Mouse (Mus musculus) forebrain, embryonic 12.5 days (tissue): ENCODE measurements around the gene Olfr157. TPM values are rescaled to one million over a fixed set of nuclear protein-coding genes. Genes with fewer than 3 reads are reported as not detected.

Source experiments
- ATAC-seq: fragments of 200-750 bp; cut with Nextera tagmentation; 2 replicates; pipeline ENCODE4 v1.8.0; 2017; ENCODE audit warnings: moderate TSS enrichment; ENCODE audit not compliant: low FRiP score
- H3K27ac ChIP-seq: fragments of 300-500 bp; sonication (generic); 2 replicates; pipeline ENCODE4 v1.5.1; 2016; ENCODE audit warnings: mild to moderate bottlenecking
- H3K27me3 ChIP-seq: fragments of 300-500 bp; sonication (generic); 2 replicates; pipeline ENCODE4 v1.6.1; 2016; ENCODE audit warnings: mild to moderate bottlenecking
- H3K36me3 ChIP-seq: fragments of 300-500 bp; sonication (generic); replicated peaks from 2 replicates; pipeline ENCODE4 v1.6.1; 2016; ENCODE audit warnings: mild to moderate bottlenecking
- H3K4me1 ChIP-seq: fragments of 300-500 bp; sonication (generic); 2 replicates; pipeline ENCODE4 v1.6.1; 2016
- H3K4me2 ChIP-seq: fragments of 300-500 bp; sonication (generic); 2 replicates; pipeline ENCODE4 v1.6.1; 2016; ENCODE audit warnings: mild to moderate bottlenecking, moderate library complexity
- H3K4me3 ChIP-seq: fragments of 300-500 bp; sonication (generic); replicated peaks from 2 replicates; pipeline ENCODE4 v1.5.1; 2016; ENCODE audit warnings: mild to moderate bottlenecking
- H3K9ac ChIP-seq: fragments of 300-500 bp; sonication (generic); 2 replicates; pipeline ENCODE4 v1.6.1; 2016; ENCODE audit warnings: mild to moderate bottlenecking
- H3K9me3 ChIP-seq: fragments of 300-500 bp; sonication (generic); 2 replicates; pipeline ENCODE4 v1.6.1; 2016
- WGBS: fragments of 180-500 bp; shearing (Covaris S2); methylation state at CpG from one replicate; pipeline ENCODE4 v1.1.7; 2016; 5-methylcytosine and 5-hydroxymethylcytosine counted together
- polyA plus RNA-seq: library from polyadenylated mRNA; unstranded; fragments of >200 nt; fragmentation: Nextera tagmentation; extraction: Ambion mirVana; gene quantifications from 2 replicates; pipeline ENCODE4 v1.2.1, GENCODE M21; 2016

The Olfr157 gene
- polyA plus RNA-seq = not detected in 2 replicates

DNA sequence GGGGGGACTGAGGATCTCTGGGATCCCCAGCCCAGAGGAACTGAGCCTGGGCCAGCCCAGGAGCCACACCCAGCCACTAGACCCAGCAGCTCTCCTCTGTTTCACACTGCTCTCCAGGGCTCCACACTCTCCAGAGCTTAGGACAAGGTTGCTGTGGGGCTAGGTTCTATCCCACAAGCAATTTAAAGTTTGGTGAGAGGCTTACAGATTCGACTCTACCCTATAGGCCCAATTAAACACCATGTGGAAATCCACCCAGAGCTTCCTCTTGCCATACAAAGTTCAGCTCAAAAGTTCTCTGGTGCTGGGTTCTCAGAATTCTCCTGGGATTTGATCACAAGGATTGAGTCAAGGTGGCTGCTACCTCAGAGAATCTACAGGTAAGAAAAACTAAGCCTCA is at the start of gene Olfr157:
TSS of gene Olfr157 (minus strand) at position 101 of the 400 bp plus-strand sequence.
- no peak for ATAC-seq
- Histone ChIP-seq H3K27ac (no peak within 1 kb of the TSS), H3K9ac (no peak within 1 kb of the TSS), H3K4me3 (no peak within 1 kb of the TSS), H3K27me3 (no peaks in the 10 kb centered on the region), H3K4me2 (no peak within 1 kb of the TSS), H3K9me3 (0 out of 2 replicates have a peak, but pooled peaks cover 4% of the 10 kb centered on the region), H3K4me1 (no peaks in the 10 kb centered on the region), H3K36me3 (no peaks in the 10 kb centered on the region)
- 64% methylated on average over 1 of the region's 1 CpGs for WGBS

- Histone ChIP-seq H3K4me3 (no peak overlapping the region), H3K9ac (no peak overlapping the region), H3K36me3 (no peaks in the 10 kb centered on the region), H3K27ac (no peak overlapping the region), H3K4me1 (peaks cover 28% of the 10 kb centered on the region), H3K27me3 (no peaks in the 10 kb centered on the region), H3K9me3 (no peaks in the 10 kb centered on the region), H3K4me2 (no peak overlapping the region)
- 19% methylated on average over 4 of the region's 4 CpGs for WGBS
- no peak for ATAC-seq
Measured at GRCm38 (mm10) chr4:43884196-43884595, 44.2 kb upstream of the Olfr157 start.

DNA sequence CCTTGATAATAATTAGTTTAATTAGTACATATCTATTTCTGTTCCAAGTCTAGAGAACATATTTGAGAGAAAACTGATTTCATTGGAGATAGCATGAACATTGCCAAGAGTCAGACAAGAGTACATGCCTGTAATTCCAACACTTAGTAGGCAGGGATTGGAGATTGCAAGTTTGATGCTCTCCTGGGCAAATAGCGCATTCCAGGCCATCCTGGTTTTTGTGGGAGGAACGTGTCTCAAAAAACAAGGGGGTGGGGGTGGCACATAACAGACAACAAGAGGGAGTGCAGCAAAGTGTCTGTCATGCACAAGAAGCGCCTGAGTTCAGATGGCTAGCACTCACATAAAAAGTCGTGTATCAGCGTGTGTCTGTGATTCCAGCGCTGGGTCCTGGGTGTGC is 39.6 kb upstream of the Olfr157 start:
- ATAC-seq = no peak
- no peaks in the 10 kb centered on the region for H3K27me3 ChIP-seq
- WGBS = 76% methylated on average over 6 of the region's 6 CpGs
- no peak overlapping the region for H3K27ac ChIP-seq
- peaks cover 40% of the 10 kb centered on the region for H3K4me1 ChIP-seq
- no peak overlapping the region for H3K4me2 ChIP-seq
- H3K9me3 ChIP-seq = no peaks in the 10 kb centered on the region
- no peak overlapping the region for H3K4me3 ChIP-seq
- no peaks in the 10 kb centered on the region for H3K36me3 ChIP-seq
- H3K9ac ChIP-seq = no peak overlapping the region

DNA sequence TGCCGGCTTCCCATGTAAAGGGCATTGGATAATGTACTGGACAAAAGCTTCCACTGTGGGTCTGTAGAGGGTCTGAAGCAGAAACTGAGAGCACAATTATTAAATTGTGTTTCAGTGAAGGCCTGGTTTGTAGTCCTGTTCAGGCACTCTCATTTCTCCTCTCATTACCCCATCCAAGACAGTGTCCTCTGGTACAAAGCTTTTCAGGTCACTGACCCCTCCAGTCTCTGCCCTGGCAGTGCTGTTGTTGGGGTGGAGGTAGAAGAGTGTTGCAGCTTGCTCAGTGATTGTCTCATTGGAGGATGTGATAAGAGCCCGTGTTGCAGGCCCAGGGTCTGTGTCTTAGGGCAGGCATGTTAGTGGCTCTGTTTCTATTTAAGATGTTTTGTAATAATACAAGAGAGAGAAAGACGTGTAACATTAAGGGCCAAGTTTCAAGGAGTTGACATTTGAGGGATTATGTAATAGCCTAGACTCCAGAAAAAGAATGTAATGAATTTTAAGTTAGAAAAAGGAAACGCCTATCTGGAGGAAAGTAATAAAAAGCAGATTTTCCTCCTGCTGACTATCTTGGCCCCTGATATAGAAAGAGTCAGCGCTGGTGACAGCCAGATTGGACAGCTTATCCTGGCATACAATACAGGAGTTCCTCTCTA is 38.2 kb upstream of the Olfr157 start:
- no peak for ATAC-seq
- 40% methylated on average over 5 of the region's 5 CpGs for WGBS
- Histone ChIP-seq H3K27me3 (no peaks in the 10 kb centered on the region), H3K9me3 (no peaks in the 10 kb centered on the region), H3K4me3 (no peak overlapping the region), H3K4me1 (peaks cover 31% of the 10 kb centered on the region), H3K4me2 (no peak overlapping the region), H3K9ac (no peak overlapping the region), H3K27ac (no peak overlapping the region), H3K36me3 (no peaks in the 10 kb centered on the region)

DNA sequence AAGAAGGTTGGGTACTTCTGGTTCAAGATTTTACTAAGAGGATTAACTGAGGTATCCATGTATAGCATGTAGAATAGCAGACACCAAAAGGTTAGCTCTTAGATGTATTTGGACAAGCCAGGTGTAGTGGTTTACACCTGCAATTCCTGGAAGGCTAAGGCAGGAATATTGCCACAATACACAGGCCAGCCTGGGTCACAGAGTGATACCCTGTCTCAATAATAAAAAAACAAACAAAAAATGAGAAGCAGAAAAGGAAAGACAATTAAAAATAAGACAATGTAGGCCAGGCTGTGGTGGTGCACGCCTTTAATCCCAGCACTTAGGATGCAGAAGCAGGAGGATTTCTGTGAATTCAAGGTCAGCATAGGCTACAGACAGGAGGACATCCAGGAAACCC is 37.2 kb upstream of the Olfr157 start:
- Histone ChIP-seq H3K27ac (no peak overlapping the region), H3K9ac (no peak overlapping the region), H3K4me1 (peaks cover 31% of the 10 kb centered on the region), H3K36me3 (no peaks in the 10 kb centered on the region), H3K9me3 (no peaks in the 10 kb centered on the region), H3K4me2 (no peak overlapping the region), H3K4me3 (no peak overlapping the region), H3K27me3 (0 out of 2 replicates have a peak, but pooled peaks cover 5% of the 10 kb centered on the region)
- 94% methylated on average over 1 of the region's 1 CpGs for WGBS
- no peak for ATAC-seq

GRCm38 (mm10) chr4:43875919-43876411 is 36.0 kb upstream of the Olfr157 start:
- H3K27me3 ChIP-seq = 0 out of 2 replicates have a peak, but pooled peaks cover 5% of the 10 kb centered on the region
- peaks cover 31% of the 10 kb centered on the region for H3K4me1 ChIP-seq
- H3K36me3 ChIP-seq = no peaks in the 10 kb centered on the region
- ATAC-seq = peak; percentile 49
- peak overlapping the region; percentile 84 for H3K9ac ChIP-seq
- H3K4me3 ChIP-seq = peak overlapping the region; percentile 93
- under 1% methylated on average over 20 of the region's 20 CpGs for WGBS
- peak overlapping the region; percentile 96 for H3K4me2 ChIP-seq
- no peaks in the 10 kb centered on the region for H3K9me3 ChIP-seq
- peak overlapping the region; percentile 75; the same call in 1 of the 2 replicates for H3K27ac ChIP-seq

DNA sequence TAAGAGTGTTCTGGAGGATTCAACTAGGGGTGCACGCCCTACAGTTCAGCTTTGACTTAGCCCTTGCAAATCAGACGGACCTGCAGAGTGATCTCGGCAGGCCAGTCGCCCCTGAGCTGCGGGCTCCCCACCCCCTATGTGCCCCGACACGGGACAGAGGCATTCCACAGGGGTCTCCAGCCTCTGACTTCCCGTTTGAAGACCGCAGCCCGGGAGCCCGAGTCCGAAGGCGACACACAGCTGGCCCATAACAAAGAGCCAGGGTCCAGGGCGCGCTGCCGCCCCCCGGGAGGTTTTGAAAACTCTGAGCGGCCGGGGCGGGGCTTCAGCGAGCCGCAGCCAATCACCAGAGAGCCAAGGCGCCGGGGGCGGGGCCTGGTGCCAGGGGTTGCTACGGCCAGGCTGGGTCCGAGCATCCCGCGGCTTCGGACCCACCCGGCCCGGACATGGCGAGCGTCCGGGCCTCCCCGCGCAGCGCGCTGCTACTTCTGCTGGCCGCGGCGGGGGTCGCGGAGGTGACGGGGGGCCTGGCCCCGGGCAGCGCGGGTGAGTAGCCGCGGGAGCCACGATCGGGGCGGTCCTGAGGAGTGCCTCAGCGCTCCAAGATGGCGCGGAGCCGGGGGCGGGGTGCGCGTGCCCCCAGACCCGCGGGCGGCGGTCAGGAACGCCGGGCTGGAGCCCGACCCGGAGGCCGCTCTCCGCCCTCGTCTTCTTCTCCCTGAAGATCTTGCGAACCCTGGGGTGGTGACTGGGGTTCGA is 35.3 kb upstream of the Olfr157 start, which contains the start of gene Reck:
TSS of gene Reck (plus strand) at position 371 of the 759 bp plus-strand sequence.
- under 1% methylated on average over 68 of the region's 73 CpGs for WGBS
- Histone ChIP-seq H3K27ac (peak within 1 kb of the TSS; percentile 75), H3K4me2 (peak within 1 kb of the TSS; percentile 96), H3K9ac (peak within 1 kb of the TSS; percentile 84), H3K9me3 (no peaks in the 10 kb centered on the region), H3K4me3 (peak within 1 kb of the TSS; percentile 93), H3K27me3 (0 out of 2 replicates have a peak, but pooled peaks cover 5% of the 10 kb centered on the region), H3K4me1 (peaks cover 31% of the 10 kb centered on the region), H3K36me3 (no peaks in the 10 kb centered on the region)
- peak; percentile 94 for ATAC-seq

DNA sequence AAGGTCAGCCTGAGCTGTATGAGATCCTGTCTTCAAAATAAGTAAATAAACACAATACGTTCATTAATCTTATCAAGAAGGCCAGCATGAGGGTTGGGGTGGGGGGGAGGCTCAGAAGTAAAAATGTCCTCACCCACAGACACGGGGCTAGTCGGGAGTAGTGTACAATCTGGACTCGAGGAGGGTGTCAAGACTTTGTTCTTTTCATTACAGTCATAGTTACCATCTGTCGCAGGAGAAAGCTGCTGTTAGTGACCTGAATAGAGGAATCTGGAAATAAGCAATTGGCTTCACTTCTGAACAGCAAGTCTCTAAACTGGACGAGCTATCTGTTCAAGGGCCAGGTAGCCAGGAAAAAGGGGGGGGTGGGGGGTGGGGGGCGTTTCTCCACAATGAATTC is 34.5 kb upstream of the Olfr157 start:
- Histone ChIP-seq H3K4me2 (peak overlapping the region; percentile 96), H3K9ac (peak overlapping the region; percentile 84; the same call in 1 of the 2 replicates), H3K27ac (0 out of 2 replicates have a peak overlapping the region, but pooled peaks have one; percentile 68), H3K4me1 (peaks cover 31% of the 10 kb centered on the region), H3K9me3 (no peaks in the 10 kb centered on the region), H3K36me3 (no peaks in the 10 kb centered on the region), H3K27me3 (0 out of 2 replicates have a peak, but pooled peaks cover 5% of the 10 kb centered on the region), H3K4me3 (peak overlapping the region; percentile 93; the same call in 1 of the 2 replicates)
- no peak for ATAC-seq
- WGBS = 41% methylated on average over 7 of the region's 7 CpGs

DNA sequence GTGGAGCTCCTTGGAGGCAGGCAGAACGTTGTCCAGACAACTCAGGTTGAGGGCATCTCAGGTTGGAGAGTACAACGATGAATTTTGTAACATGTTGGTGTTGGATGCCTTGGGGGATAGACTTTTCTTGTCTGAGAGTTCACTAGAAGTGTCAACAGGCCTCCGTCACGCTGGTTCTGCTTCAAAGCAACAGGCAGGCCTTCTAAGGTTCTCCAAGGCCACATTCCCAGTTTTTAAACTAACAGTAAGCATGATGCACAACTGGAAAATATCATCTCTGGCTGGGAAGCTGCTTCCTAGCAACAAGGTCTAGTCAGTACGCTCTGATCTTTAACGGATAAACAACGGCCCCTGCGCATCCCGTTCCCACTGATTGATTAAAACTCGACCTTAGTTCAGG is 29.8 kb upstream of the Olfr157 start:
- Histone ChIP-seq H3K9me3 (0 out of 2 replicates have a peak, but pooled peaks cover 5% of the 10 kb centered on the region), H3K4me1 (peaks cover 5% of the 10 kb centered on the region), H3K4me2 (no peak overlapping the region), H3K27me3 (0 out of 2 replicates have a peak, but pooled peaks cover 5% of the 10 kb centered on the region), H3K4me3 (no peak overlapping the region), H3K27ac (no peak overlapping the region), H3K36me3 (no peaks in the 10 kb centered on the region), H3K9ac (no peak overlapping the region)
- 87% methylated on average over 10 of the region's 10 CpGs for WGBS
- no peak for ATAC-seq

- Histone ChIP-seq H3K36me3 (no peaks in the 10 kb centered on the region), H3K9ac (no peak overlapping the region), H3K27me3 (peaks cover 3% of the 10 kb centered on the region; the same call in 1 of the 2 replicates), H3K4me2 (no peak overlapping the region), H3K4me1 (no peaks in the 10 kb centered on the region), H3K4me3 (no peak overlapping the region), H3K9me3 (no peaks in the 10 kb centered on the region), H3K27ac (no peak overlapping the region)
- no peak for ATAC-seq
- WGBS = 66% methylated on average over 4 of the region's 4 CpGs
Measured at GRCm38 (mm10) chr4:43863298-43863697, 23.3 kb upstream of the Olfr157 start.

GRCm38 (mm10) chr4:43860744-43861519 is 20.9 kb upstream of the Olfr157 start:
- H3K36me3 ChIP-seq = no peaks in the 10 kb centered on the region
- no peak for ATAC-seq
- WGBS = 22% methylated on average over 14 of the region's 14 CpGs
- H3K9me3 ChIP-seq = no peaks in the 10 kb centered on the region
- H3K27ac ChIP-seq = no peak overlapping the region
- H3K4me3 ChIP-seq = no peak overlapping the region
- no peaks in the 10 kb centered on the region for H3K4me1 ChIP-seq
- H3K9ac ChIP-seq = 0 out of 2 replicates have a peak overlapping the region, but pooled peaks have one; percentile 2
- H3K27me3 ChIP-seq = peaks cover 3% of the 10 kb centered on the region; the same call in 1 of the 2 replicates
- no peak overlapping the region for H3K4me2 ChIP-seq
